Mouse (Mus musculus) ES-E14 (cell line): ENCODE measurements at regions not wholly inside any gene's neighbourhood (a gene's known extent, or its start where the extent isn't known, plus 50 kb on each side); places are given as distances from the start of the nearest gene placed in this dataset.

Source experiments
- DNase-seq: peaks from one replicate; pipeline ENCODE4 v3.0.0-alpha.2; 2013; ENCODE audit warnings: low read depth, low spot score
- H3K27ac ChIP-seq: 2 replicates; pipeline ENCODE4 v1.5.1; 2012; ENCODE audit warnings: low read depth, mild to moderate bottlenecking, low read length, moderate library complexity, mixed read lengths; ENCODE audit not compliant: poor library complexity, insufficient read depth, severe bottlenecking
- H3K36me3 ChIP-seq: 2 replicates; pipeline ENCODE4 v1.6.1; 2012; ENCODE audit warnings: mild to moderate bottlenecking, low read length, moderate library complexity, mixed read lengths; ENCODE audit not compliant: control insufficient read depth, poor library complexity, insufficient read depth, severe bottlenecking
- H3K4me1 ChIP-seq, 2 experiments: fragments of 150-350 bp in 1 of 2; sonication (generic) in 1 of 2; 2 replicates each; pipeline ENCODE4 v1.6.1; 2012; ENCODE audit warnings: low read length in 2 of 2, mild to moderate bottlenecking in 1 of 2, mixed read lengths in 1 of 2; ENCODE audit not compliant: control insufficient read depth in 2 of 2, insufficient read depth in 2 of 2, poor library complexity in 1 of 2
- H3K4me3 ChIP-seq, 2 experiments: fragments of 150-350 bp in 1 of 2; sonication (generic) in 1 of 2; 2 replicates each; pipeline ENCODE4 v1.5.1; 2012; ENCODE audit warnings: low read length in 2 of 2, low read depth in 1 of 2, mild to moderate bottlenecking in 1 of 2, mixed read lengths in 1 of 2; ENCODE audit not compliant: insufficient read depth in 1 of 2, poor library complexity in 1 of 2, severe bottlenecking in 1 of 2
- H3K9ac ChIP-seq: 2 replicates; pipeline ENCODE4 v1.6.1; 2012; ENCODE audit warnings: low read depth, mild to moderate bottlenecking, low read length, mixed read lengths; ENCODE audit not compliant: poor library complexity, insufficient read depth, severe bottlenecking
- H3K9me3 ChIP-seq: fragments of 150-350 bp; sonication (generic); 2 replicates; pipeline ENCODE4 v1.6.1; 2012; ENCODE audit warnings: low read depth, mild to moderate bottlenecking, low read length; ENCODE audit not compliant: control insufficient read depth, insufficient read depth
- CHD2 ChIP-seq: IDR thresholded peaks from 2 replicates; pipeline ENCODE4 v1.6.1; 2014; ENCODE audit warnings: mild to moderate bottlenecking, low read depth, low read length, inconsistent platforms
- HCFC1 ChIP-seq: IDR thresholded peaks from 2 replicates; pipeline ENCODE4 v1.6.1; 2012; ENCODE audit warnings: low read length, inconsistent platforms, borderline replicate concordance; ENCODE audit not compliant: insufficient read depth
- MAFK ChIP-seq: IDR thresholded peaks from 2 replicates; pipeline ENCODE4 v1.6.1; 2014; ENCODE audit warnings: mild to moderate bottlenecking, low read depth, low read length, inconsistent platforms; ENCODE audit not compliant: insufficient read depth
- ZC3H11A ChIP-seq: IDR thresholded peaks from 2 replicates; pipeline ENCODE4 v1.6.1; 2012; ENCODE audit warnings: low read depth, mild to moderate bottlenecking, inconsistent platforms, low read length, borderline replicate concordance
- ZNF384 ChIP-seq: IDR thresholded peaks from 2 replicates; pipeline ENCODE4 v1.6.1; 2012; ENCODE audit warnings: low read depth, low read length, inconsistent platforms
- in situ Hi-C, 2 experiments: fragments of 600-800 bp; cut with MboI; formaldehyde crosslinking; loops; one replicate each; pipeline ENCODE4 v1.15.1; 2025; ENCODE audit warnings: low sequenced_read_pairs in 2 of 2, inconsistent platforms in 1 of 2; ENCODE audit not compliant: unreplicated experiment in 2 of 2

DNA sequence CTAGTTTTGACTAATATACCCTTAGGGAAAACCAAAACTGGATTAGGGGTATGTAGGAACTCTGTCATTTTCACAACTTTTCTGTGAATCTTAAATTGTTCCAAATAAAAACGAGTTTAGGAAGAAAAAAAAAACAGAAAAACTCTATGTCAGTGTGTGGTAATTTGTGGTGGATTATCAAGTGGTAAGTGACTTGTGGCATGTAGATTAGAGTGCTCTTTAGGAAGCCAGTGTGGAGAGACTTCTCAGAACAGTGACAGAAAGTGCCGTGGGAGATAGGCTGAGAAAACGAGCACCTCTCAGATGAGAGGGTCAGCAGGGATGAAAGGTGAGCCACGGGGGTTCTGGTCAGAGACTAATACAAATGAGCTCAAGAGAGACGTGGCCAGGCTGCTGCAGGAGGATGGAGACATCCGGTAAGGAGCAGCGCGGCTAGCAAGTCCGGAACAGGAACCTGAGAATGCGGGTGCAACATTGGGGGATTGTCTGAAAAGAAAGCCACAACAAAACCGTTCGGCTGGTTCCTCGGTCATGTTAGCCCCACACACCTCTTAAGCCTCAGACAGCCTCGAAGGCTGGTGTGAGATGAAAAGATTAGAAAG is 161.3 kb downstream of the Cysltr2 start:
- DNase-seq: no peak
- Histone ChIP-seq H3K9ac (no peak overlapping the region), H3K27ac (no peak overlapping the region), H3K36me3 (no peaks in the 10 kb centered on the region), H3K4me1 (no peaks in the 10 kb centered on the region), H3K9me3 (no peaks in the 10 kb centered on the region), H3K4me3 (no peak overlapping the region)
- TF ChIP-seq HCFC1 (no peak), MAFK (no peak), ZC3H11A (no peak), CHD2 (no peak), ZNF384 (no peak)
- in situ Hi-C loops: no loop called here

- Histone ChIP-seq H3K9ac (no peak overlapping the region), H3K4me3 (no peak overlapping the region), H3K27ac (no peak overlapping the region), H3K9me3 (no peaks in the 10 kb centered on the region), H3K4me1 (no peaks in the 10 kb centered on the region), H3K36me3 (no peaks in the 10 kb centered on the region)
- TF ChIP-seq ZC3H11A (no peak), ZNF384 (no peak), CHD2 (no peak), HCFC1 (no peak), MAFK (no peak)
- DNase-seq: no peak
- in situ Hi-C loops: no loop called here
Observed at GRCm38 (mm10) chr14:72886935-72887369, 162.0 kb downstream of the Cysltr2 start.

- Histone ChIP-seq H3K4me3 (no peak overlapping the region), H3K9ac (no peak overlapping the region), H3K9me3 (no peaks in the 10 kb centered on the region), H3K27ac (no peak overlapping the region), H3K4me1 (no peaks in the 10 kb centered on the region), H3K36me3 (no peaks in the 10 kb centered on the region)
- in situ Hi-C loops: no loop called here
- no peak for TF ChIP-seq CHD2
- TF ChIP-seq MAFK: no peak
- TF ChIP-seq ZNF384: no peak
- no peak for DNase-seq
Observed at GRCm38 (mm10) chr14:72885824-72886223, 163.1 kb downstream of the Cysltr2 start.

DNA sequence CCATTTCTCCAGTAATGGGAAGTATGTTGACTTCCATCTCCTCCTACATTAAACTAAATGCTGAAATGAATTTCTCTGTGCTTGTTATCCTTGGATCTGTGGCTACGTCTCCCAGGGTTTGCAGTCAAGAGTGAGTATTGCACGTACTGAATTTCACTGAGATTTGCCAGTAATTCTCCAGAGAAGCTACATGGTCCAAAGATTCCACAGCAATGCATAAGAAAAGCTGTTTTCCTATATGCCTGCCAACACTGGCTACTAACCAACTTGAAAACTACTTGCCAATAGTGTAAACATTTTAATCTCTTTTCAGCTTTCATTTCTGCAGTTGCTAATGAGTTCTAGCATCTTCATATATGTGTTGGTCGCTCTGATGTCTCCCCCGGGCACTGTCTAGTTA is 164.4 kb downstream of the Cysltr2 start:
- in situ Hi-C loops: no loop called here
- Histone ChIP-seq H3K4me3 (no peak overlapping the region), H3K36me3 (no peaks in the 10 kb centered on the region), H3K9me3 (no peaks in the 10 kb centered on the region), H3K27ac (no peak overlapping the region), H3K9ac (no peak overlapping the region), H3K4me1 (no peaks in the 10 kb centered on the region)
- DNase-seq: no peak
- no peak for TF ChIP-seq CHD2
- TF ChIP-seq ZNF384: no peak
- TF ChIP-seq HCFC1: no peak
- TF ChIP-seq ZC3H11A: no peak
- no peak for TF ChIP-seq MAFK

DNA sequence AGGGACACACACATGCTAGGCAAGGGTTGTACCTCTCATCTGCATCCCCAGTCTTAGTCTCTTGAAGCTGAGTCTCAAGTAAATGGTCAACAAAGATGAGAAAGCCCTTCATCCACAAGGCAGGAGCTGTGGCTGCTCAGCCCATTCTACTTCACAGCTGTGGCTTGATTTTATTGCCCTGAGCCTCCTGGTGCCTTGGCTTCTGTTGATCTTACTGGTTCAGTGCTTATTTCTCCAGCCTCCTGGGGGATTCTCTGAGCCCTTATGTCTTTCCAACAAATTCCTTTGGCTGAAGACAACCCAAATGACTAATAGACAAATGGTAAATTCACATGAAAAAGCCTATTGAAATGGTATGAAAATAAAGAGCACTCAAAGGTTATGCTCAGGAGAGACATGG is 167.3 kb upstream of the Fndc3a start:
- TF ChIP-seq ZC3H11A (no peak), ZNF384 (no peak), MAFK (no peak), HCFC1 (no peak), CHD2 (no peak)
- Histone ChIP-seq H3K4me1 (no peaks in the 10 kb centered on the region), H3K36me3 (no peaks in the 10 kb centered on the region), H3K27ac (no peak overlapping the region), H3K4me3 (no peak overlapping the region), H3K9ac (no peak overlapping the region), H3K9me3 (no peaks in the 10 kb centered on the region)
- DNase-seq: no peak
- in situ Hi-C loops: no loop called here
